Mouse (Mus musculus) fat pad, adult 2 months (tissue): ENCODE measurements at regions not wholly inside any gene's neighbourhood (a gene's known extent, or its start where the extent isn't known, plus 50 kb on each side); places are given as distances from the start of the nearest gene placed in this dataset.

Source experiments
- DNase-seq: peaks from one replicate; pipeline ENCODE4 v3.0.0-alpha.2; 2011; ENCODE audit warnings: low read depth, low spot score; ENCODE audit errors: extremely low read depth

DNA sequence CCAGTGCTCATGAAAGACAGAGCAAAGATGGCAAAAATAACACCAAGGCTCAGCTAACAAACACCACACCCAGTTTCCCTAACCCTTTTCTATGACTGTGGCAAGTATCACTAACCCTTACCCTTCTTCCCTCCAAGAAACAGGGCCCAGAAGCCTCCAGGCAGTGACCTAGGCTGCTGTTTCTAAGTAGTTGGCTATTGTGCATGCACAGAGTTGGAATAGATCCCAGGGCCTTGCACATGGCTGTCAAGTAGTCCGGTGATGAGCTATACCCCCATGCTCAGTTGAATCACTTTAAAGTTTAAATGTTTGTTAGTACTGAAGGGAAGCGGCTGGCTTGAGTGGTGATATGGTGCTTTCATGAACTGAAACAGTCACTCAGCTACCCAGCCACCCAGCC lies 53.9 kb upstream of the Arntl start:
- DNase-seq: no peak

DNA sequence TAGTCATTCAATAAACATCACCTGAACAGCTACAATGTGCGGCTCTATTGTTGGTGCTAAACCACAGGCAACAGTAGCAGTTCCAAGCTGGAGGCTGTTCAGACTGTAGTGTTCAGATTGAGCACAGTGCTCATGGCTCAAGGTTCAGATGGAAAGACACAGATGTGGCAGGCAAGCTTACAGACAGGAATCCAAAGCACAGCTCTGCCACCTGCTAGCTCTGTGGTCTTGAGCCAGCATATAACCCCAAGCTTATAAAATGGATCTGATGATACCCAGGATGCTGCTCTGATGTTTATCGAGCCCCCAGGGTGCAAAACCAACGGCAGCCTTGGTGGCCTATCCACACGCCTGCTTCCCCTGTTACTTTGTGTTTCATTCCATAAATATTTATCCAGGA lies 53.2 kb upstream of the Arntl start:
- no peak for DNase-seq

DNA sequence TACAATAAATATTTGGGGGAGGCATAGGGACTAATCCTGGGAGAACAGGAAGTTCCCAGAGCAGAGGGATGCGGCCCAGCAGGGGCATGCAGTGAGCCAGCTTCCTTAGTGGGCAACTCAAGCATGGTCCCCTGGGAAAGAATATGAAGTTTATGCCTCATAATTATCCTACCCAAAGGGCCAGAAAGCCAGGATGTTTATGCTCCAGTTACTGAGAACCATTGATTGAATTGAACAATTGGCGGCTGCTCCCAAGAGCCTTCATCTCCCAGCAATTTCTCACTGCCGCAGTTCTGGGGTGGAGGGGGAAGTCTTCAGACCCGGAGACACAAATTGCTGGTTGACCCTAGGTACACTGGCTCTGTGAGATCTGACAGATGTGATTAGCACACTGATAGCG lies 50.9 kb upstream of the Arntl start:
- no peak for DNase-seq

DNA sequence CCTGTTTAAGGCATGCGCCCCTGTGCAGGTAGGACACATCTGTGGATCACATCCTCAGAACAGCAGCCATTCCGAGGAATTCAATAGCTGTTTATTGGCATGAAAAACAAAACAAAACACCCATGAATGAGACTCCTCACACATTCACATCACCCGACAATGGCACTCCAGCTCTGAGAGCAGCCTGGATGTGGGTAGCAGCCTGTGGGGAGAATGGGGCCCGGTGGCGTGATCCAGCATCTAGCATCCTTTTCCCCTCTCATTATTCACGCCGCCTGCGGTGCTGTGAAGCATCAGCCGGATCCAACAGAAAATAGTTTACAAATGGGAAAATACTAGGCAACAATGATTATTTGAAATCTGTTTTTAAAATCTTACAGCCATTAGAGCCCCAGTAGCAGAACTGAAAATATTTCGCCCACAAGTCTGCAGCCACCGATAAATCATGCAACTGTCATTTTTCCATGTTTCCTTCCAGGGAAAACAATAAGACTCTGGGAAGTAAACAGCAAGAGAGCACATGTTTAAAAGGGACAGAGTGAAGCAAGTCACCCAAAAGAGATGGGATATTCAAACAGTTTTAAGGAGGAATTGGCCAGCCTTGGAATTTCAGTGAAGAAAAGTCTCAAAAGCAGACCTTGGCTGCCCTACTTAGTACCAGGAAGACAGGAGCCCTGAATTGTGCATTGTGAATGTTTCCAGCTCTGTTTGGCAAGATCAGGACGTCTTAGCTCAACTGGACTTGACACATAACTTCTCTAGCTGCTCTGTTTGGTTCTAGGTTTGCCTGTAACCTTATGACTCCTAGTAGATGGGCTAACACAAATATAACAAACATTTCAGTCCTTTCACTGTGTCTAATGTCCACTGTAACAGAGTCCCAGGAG lies 50.2 kb upstream of the Arntl start:
- DNase-seq: no peak
